Mouse (Mus musculus) cerebellum, postnatal 25 days (tissue): Measurements from ENCODE around the gene Plxna4.
"Not testable (repeated sequence)": the region's sequence is repeated elsewhere in the genome, so short reads cannot be mapped to it uniquely, and the experiment has no call there.

ENCODE experiments used
- DNase-seq, 2 experiments: peaks; one replicate each; pipeline ENCODE4 v3.0.0; 2021; ENCODE audit warnings: mixed read lengths in 2 of 2

Plxna4 gene

GRCm38 (mm10) chr6:32533962-32534740, 53.8 kb downstream of the Plxna4 start:
- DNase-seq, result no peak

DNA sequence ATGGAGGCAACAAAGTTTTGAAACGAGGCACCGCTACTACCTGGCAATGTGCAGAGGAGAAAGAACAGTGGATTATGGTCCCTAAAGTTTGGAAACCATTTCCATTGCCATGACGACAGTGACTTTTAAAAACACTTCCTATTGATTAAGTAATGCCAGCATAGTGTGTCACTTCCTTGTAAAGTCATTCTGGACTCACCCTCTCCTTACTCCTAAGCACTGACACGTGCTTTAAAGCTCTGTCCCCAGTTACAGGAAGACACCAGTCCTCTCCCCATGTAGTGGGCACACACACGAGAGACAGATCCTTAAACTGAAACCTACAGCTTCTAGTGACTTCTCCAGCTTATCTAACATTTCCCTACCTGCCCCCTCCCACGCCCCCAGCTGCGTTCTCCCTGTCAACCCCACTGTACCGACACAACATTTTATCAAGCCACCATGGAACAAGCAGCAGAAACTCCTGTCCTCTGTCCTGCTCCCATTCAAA, 59.9 kb downstream of the Plxna4 start:
- no peak for DNase-seq

- no peak for DNase-seq
These were observed 60.5 kb downstream of the Plxna4 start for GRCm38 (mm10) chr6:32527518-32527917.

DNA sequence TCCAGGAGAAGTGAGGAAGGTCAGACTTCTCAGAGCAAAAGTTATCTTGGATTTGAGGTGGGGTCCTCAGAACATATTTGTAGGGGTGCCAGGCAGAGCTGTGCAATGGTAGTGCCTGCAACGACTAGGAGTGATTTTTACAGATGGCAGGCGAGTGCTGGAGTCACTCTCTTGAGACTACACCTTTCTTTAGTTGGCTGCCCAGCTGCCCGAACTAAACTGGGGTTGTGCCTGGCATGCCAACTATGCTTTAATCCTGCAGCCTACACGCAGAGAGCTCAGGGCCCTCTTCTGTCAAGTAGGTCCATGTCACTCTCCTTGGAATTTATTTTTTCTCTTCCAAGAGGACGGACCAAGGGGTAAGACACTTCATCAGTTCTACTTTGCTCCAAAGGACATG, 61.2 kb downstream of the Plxna4 start:
- no peak for DNase-seq

DNA sequence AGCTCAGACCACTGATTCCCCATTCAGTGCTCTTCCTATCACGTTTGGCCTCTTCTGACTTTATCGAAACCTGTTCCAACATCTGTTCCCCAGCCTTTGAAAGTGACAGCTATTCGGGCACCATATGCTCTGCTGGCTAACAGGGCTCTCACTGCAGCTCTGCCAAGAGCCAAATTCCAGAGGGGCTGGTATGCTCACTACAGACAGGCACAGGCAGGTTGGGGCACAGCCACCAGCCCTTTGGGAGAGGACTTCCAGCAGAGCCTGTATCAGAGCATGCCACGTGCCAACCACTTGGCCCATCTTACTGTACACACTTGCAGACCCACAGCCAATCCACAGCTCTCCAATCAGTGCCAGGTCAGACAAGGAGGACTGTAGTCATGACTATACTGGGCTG, 67.9 kb downstream of the Plxna4 start:
- DNase-seq, result peak; percentile 38 to 51

- DNase-seq, result peak in 1 of 2 experiments; percentile 1
These were observed 69.4 kb downstream of the Plxna4 start for GRCm38 (mm10) chr6:32518617-32519016.

- no peak for DNase-seq
These were observed 73.9 kb downstream of the Plxna4 start for GRCm38 (mm10) chr6:32514096-32514495.

DNA sequence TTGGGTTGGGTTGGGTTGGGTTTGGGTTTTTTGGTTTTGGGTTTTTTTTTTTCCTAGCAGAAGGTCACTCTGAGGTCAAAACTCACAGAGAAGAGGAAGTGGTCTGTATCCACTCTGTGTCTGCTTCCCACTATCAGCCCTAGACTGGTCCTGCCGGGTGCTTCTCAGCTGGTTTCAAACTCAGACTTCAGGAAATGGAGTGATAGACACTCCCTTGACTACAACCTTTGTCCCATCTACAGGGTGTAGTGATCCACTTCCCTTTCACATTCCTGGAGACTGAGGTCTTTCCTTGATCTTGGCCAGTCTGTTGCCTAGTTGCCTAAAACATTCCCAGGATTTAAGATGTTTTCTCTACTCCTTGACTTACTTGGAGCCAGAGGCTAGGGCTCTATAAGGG, 76.0 kb downstream of the Plxna4 start:
- no peak for DNase-seq

GRCm38 (mm10) chr6:32510924-32511323, 77.1 kb downstream of the Plxna4 start:
- DNase-seq, result peak; percentile 51 to 54

DNA sequence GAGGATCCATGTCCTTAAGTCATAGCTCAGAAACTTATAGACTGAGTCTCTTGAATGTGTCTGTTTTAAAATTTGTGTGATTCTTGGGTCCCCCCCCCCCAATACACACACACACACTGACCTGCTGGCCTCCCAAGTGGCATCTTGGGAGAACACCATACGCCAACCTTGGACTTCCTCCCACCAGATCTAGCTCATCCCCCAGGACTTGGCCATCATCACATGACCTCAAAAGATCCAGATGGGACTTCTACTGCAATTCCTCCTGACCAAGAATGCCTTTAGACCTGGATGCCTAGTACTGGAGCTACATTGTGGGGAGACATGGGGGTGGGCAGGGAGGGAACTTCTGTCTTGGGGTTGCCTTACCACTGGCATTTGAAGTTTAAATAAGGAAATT, 77.5 kb downstream of the Plxna4 start:
- DNase-seq, result no peak

DNA sequence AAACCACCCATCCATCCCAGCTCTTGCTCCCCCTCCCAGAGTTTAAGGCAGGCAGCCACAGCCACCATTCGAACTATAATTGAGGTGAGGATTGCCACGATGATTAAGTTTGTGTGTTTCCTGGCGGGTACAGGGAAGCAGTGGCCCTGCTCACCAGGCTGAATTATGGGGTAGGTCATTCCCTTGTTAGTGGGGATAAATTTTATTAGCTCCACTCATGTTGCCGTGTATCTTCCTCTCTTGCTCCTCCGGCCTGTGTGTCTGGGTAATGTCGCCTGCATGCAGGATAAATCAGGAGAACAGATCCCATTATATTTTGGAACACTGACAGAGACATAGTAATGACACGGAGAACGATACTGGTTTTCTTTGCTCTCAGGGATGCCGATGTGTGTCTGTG, 78.9 kb downstream of the Plxna4 start:
- DNase-seq, result no peak

DNA sequence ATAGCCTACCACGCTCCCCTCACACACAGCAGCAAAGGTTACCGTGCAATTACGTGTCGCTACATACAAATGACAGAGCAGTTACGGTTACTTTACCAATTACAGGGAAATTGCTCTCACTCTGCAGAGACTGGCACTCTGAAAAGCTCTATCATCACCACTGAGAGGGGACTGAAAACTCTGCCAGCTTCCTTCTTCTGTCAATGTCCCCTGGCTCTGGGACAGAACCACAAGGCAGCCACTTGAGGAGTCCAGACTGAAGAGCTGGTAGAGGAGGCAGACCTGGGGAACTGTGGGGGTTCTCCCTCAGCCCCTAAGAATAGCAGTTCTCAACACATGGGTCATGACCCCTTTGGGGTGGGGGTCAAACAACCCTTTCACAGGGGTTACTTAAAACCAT, 83.0 kb downstream of the Plxna4 start:
- no peak for DNase-seq

DNA sequence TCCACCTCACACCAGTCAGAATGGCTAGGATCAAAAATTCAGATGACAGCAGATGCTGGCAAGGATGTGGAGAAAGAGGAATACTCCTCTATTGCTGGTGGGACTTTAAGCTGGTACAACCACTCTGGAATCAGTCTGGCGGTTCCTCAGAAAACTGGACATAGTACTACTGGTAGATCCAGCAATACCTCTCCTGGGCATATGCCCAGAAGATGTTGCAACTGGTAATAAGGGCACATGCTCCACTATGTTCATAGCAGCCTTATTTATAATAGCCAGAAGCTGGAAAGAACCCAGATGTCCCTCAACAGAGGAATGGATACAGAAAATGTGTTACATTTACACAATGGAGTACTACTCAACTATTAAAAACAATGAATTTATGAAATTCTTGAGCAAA, 86.8 kb downstream of the Plxna4 start:
- DNase-seq, result not testable (repeated sequence)

GRCm38 (mm10) chr6:32498106-32498505, 89.9 kb downstream of the Plxna4 start:
- no peak for DNase-seq

- peak; percentile 89 to 91 for DNase-seq
These were observed 91.9 kb downstream of the Plxna4 start for GRCm38 (mm10) chr6:32496109-32496508.

GRCm38 (mm10) chr6:32495532-32495931, 92.5 kb downstream of the Plxna4 start:
- DNase-seq, result no peak

GRCm38 (mm10) chr6:32493557-32493956, 94.4 kb downstream of the Plxna4 start:
- DNase-seq, result no peak

DNA sequence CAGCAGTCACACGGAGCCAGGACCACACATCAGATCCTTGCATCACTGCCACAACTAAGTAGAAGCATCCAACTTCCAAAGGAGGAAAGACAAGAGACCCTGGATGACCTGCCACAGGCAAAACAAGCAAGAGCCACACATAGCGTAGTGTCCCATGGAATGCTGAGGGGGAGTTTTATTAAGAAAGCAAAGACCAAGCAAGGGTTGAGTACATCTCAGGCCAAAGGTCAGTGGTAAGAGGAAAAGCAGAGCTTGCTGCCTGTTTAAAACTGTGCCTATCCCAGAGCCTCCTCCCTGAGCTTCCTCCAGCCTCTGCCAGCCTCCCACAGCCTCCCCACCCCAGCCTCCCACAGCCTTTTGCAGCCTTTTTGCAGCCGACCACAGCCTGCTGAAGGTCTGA, 100.9 kb downstream of the Plxna4 start:
- no peak for DNase-seq

GRCm38 (mm10) chr6:32482469-32482868, 105.5 kb downstream of the Plxna4 start:
- DNase-seq, result no peak

DNA sequence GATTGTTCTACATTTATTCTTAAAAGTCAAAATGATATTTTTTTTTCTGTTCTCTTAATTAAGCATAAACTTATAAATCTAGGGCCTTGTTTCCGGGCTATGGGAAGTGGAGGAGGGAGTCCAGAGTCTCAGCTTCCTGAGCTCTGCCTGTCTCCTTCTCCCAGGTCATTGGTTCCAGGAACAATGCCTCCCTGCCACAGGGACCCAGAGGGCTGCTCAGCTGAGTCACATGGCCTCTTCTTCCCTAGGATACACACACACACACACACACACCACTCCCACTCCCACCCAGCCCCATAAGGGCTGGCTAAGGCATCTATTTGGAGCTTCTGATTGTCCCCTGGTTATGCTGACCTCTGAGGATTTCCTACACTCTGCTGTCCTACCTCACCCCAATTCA, 107.3 kb downstream of the Plxna4 start:
- DNase-seq, result no peak

GRCm38 (mm10) chr6:32479765-32480164, 108.2 kb downstream of the Plxna4 start:
- peak in 1 of 2 experiments; percentile 34 for DNase-seq

DNA sequence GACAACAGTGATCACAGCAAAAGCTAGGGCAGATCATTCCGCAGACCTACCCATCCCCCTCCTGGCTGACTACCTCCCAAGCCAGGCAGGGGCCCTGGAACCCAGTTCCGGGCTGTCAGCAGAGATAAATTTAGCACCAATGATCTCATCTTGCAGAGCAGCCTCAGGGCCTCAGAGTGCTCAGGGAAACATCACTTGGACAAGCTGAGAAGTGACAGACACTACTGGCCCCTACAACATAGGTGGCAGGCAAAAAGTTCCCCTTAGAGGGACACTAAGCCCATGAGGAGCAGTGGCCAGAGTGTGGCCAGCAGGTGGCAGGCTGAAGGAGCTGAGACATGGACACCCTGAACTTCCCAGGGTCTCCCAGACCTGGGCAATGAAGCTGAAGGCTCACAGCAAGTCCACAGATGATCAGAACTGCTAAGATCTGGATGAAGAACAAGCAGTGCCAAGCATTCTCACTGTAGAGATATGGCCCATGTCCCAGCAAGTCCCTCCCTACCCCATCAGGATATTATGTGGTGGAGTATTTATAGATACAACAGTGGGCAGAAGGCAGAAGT, 108.7 kb downstream of the Plxna4 start:
- peak; percentile 87 to 92 for DNase-seq

DNA sequence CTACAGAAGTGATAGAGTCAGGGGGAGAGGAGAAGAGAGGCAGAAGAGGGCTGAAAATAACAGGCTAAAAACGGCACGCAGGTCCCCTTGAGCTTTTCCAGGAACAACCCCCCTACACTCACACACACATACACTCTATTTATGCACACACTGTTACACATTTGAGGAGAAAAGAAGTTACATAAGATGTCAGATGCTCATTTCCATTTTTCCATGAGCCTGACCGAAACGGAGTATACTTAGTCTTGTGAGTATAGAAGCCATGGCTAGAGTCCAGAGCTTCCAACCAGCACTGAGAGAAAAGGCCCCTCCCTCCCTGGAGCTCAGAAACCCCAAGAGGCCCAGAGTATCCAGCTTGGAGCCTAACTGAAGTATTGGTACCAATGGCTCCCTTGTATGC, 112.0 kb downstream of the Plxna4 start:
- no peak for DNase-seq

DNA sequence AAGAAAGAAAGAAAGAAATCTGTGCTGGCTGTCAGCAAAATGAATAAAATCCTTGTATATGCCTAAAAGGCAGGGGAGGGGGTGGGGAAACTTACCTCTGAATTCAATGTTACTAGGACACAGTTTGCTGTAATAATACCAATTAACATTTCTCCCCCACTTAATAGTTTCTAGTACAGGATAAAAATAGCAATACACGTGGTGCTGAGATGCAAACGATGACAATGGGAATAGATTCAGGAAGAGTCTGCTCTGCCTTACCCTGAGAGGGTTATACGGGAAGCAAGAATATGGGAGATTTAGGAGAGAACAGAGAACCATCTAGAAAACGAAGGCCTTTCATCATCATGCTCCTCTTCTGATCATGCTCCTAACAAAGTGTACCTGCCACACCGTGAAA, 115.9 kb downstream of the Plxna4 start:
- no peak for DNase-seq

DNA sequence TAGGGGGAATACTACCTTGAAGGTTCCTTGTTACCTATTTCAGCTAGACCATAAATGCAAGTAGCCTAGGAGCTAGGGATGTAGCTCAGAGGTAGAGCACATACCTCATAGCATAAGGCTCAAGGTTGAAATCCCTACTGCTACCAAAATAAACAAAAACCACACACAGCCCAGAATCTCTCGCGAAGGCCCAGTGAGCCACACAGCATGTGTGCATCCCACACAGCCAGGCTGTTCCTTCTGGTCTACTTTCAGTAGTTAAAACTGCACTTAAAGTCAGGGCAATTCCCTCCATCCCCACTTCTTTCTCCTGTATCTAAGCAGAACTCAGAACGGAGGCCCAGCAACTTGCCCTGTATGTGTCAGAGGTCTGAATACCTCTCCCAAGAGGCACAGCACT, 116.4 kb downstream of the Plxna4 start:
- no peak for DNase-seq
